Mouse (Mus musculus) cortical plate, adult 2 months (tissue): ENCODE data around the gene Prr23a3.

Experiments
- CTCF ChIP-seq: fragments of 200-500 bp; IDR thresholded peaks from 2 replicates; pipeline ENCODE4 v1.5.1; 2011; ENCODE audit warnings: mild to moderate bottlenecking, control low read depth, low read length; ENCODE audit not compliant: insufficient read depth; ENCODE audit errors: extremely low read depth
- POLR2A ChIP-seq: fragments of 200-500 bp; IDR thresholded peaks from 2 replicates; pipeline ENCODE4 v1.6.1; 2011; ENCODE audit warnings: mild to moderate bottlenecking, low read length, control low read depth; ENCODE audit not compliant: insufficient read depth; ENCODE audit errors: extremely low read depth

- TF ChIP-seq CTCF: no peak
- no peak for TF ChIP-seq POLR2A
These were observed 43.5 kb upstream of the Prr23a3 start for GRCm38 (mm10) chr9:98821067-98821466.
